Mouse (Mus musculus): ENCODE measurements at regions not wholly inside any gene's neighbourhood (a gene's known extent, or its start where the extent isn't known, plus 50 kb on each side); places are given as distances from the start of the nearest gene placed in this dataset.
"Not testable (repeated sequence)": the region's sequence is repeated elsewhere in the genome, so short reads cannot be mapped to it uniquely, and the experiment has no call there.

DNA sequence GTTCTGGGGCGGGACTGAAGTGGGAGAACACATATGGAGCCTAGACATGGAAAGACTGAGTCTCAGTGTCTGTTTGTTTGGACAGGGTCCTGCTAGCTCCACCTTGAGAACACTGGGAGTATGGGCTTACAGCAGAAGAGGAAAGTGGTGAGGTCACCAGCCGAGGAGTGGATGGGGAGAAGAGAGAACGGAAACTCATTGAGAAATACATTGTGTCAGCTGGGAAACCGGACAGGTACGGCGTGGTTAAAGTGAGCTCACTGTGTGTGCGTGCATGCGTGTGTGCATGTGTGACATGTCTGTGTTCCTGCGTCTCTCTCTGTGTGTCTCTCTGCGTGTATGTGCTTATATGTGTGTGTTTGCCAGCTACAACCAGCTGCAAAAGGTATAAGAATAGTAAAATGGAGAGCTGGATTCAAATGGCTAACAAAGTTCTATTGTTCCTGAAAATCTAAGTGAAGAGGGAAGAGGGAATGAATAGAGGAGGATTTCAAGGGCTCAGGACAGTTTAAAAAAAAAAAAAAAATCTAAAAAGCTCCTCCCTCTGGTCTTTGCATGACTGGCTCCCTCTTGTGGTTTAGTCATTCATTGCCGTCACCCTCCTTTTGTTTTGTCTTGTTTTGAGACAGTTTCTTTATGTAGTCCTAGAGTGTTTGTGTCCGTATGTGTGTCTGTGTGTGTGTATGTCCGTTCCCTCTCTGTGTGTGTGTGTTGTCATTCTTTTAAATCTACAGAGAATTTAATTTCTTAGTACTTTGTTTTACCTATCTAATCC, 52.0 kb upstream of the Ak4 start:
- intact Hi-C loops (cut with DNase I; ENCODE audit: low total_unique reads) = no loop called here
- DNase-seq = no peak

DNA sequence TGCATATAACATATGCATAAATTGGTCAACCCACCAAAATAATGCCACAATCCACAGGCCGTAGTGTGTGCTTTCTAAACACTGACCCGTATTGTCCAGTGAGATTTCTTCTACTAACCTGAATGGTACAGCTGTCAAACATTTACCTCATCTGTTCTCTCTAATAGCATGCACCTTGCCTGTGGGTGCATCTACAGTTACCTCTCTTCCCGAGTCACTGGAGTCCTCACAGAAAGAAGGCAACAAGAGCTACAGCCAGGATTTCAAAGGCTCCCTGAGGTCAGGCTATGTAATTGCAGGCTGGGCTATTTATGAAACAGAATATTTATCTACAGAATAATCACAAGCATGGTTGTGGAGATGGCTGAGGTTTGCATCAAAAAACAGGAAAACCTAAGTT, 53.8 kb upstream of the Ak4 start:
- intact Hi-C loops (cut with DNase I; ENCODE audit: low total_unique reads) = no loop called here
- no peak for DNase-seq

DNA sequence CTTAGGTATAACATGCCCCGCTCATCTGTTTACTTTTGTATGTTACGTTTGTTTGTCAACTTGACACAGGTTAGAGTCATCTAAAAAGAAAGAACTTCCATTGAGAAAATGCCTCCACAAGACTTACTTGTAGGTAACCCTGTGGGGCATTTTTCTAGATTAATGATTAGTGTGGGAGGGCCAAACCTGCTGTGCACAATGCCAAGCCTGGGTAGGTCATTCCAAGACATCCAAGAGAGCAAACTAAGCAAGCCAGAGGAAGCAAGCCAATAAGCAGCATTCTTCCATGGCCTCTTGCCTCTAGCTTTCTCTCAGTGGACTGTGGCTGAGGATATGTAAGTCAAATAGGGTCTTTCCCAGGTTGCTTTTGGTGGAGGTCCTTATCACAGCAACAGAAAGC, 54.4 kb upstream of the Ak4 start:
- intact Hi-C loops (cut with DNase I; ENCODE audit: low total_unique reads) = no loop called here

DNA sequence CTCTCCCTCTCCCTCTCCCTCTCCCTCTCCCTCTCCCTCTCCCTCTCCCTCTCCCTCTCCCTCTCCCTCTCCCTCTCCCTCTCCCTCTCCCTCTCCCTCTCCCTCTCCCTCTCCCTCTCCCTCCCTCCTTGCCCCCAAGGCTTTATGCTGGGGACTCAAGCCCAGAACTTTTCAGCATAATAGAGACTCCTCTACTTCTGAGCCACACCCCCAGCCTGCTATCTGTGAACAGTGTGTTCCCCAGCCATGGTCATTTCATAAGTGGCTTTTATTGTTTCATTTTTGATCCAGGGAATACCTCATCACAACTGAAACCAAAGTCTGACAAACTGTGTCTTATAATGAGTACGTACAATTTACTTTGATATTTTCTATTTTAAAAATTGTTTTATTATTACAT, 55.8 kb upstream of the Ak4 start:
- intact Hi-C loops (cut with DNase I; ENCODE audit: low total_unique reads); DNase-seq: not testable (repeated sequence)

More for the DNA sequence above, 54.4 kb upstream of the Ak4 start:
- no peak for DNase-seq

DNA sequence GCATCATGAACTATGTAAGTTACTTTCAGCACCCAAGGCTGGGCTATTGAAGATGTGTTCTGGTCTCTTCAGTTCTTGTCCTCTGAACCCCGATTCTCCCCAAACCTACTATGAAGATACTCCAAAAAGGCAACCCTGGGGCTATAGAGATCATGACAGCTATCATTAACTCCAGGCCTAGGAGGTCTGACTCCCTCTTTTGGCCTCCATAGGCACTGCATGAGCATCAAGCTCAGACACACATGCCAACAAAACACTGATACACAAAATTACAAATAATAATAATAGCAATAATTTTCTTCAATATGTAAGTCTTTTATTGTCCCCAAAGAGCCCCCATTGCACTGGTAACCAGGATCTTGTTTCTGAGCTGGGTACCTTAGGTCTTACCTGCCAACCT, 57.3 kb upstream of the Ak4 start:
- intact Hi-C loops (cut with DNase I; ENCODE audit: low total_unique reads) = no loop called here
- DNase-seq = no peak

DNA sequence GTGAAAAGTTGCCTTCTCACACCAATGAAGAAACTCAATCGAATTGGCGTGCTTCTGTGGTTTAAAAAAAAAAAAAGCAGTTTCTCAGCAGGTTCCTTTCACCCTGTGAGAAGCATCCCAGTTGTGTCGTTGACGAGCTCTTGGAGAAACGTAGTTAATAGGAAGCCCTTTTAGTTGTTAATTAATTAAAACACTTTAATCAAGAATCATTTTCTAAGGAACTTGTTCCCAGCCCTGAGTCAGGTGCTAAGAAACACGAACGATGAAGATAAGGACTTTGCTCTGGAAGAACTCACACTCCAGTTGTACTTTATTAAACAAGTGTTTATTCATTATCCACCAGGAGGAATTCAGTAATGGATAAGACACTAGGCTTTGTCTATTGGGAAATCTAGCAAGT, 58.8 kb upstream of the Ak4 start:
- DNase-seq = no peak
- intact Hi-C loops (cut with DNase I; ENCODE audit: low total_unique reads) = no loop called here

DNA sequence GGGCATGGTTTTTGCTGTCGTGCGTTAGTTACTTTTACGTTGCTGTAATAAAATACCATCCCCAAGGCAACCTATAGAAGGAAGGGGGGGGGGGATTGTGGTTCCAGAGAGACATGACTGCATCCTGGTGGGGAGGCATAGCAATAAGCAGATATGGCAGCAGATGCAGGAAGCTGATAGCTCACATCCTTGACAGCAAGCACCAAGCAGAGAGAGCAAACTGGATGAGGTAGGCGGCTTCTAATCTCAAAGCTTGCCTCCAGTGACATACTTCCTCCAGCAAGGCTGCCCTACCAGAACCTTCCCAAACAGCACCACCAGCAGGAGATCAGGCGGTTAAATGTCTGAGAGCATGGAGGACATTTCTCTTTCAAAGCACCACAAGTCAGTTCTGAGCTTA, 60.0 kb upstream of the Ak4 start:
- no peak for DNase-seq
- intact Hi-C loops (cut with DNase I; ENCODE audit: low total_unique reads) = no loop called here

DNA sequence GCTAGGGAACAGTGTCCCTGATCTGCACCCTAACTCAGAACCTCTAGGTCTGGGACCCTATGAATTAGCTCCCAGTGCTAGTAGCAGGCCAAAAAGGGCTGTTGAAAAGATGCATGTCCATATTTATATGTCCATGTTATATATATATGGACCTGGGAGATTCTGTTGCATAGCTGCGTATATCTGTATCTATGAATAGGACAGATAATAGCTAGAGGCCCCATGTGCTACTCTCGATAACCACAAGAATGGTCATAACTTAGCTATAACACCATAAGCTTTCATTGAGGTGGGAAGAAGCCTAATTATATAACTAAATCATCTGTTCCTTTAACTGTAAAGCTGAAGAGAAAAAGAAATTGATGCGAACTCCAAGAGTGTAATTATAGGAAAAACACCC, 60.6 kb upstream of the Ak4 start:
- no peak for DNase-seq
- intact Hi-C loops (cut with DNase I; ENCODE audit: low total_unique reads) = no loop called here

DNA sequence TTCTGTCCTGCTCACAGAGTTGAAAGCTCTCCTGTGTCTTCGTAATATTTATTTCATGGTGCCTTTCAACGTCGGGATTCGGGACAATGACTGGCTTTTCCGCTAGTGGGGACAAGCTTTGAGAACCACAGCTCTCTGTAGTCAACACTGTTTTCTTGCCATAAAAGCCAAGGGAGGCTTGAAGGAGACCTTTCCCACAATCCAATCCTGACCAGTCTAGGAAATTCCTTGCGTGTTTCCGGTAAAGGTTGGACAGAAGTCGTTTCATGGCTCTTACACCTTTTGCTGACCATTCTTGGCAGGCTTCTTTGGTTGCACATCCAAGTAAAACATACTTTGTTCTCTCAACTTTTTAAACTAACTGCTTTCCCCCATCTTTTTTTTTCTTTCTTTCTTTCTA, 61.2 kb upstream of the Ak4 start:
- intact Hi-C loops (cut with DNase I; ENCODE audit: low total_unique reads) = no loop called here
- no peak for DNase-seq

DNA sequence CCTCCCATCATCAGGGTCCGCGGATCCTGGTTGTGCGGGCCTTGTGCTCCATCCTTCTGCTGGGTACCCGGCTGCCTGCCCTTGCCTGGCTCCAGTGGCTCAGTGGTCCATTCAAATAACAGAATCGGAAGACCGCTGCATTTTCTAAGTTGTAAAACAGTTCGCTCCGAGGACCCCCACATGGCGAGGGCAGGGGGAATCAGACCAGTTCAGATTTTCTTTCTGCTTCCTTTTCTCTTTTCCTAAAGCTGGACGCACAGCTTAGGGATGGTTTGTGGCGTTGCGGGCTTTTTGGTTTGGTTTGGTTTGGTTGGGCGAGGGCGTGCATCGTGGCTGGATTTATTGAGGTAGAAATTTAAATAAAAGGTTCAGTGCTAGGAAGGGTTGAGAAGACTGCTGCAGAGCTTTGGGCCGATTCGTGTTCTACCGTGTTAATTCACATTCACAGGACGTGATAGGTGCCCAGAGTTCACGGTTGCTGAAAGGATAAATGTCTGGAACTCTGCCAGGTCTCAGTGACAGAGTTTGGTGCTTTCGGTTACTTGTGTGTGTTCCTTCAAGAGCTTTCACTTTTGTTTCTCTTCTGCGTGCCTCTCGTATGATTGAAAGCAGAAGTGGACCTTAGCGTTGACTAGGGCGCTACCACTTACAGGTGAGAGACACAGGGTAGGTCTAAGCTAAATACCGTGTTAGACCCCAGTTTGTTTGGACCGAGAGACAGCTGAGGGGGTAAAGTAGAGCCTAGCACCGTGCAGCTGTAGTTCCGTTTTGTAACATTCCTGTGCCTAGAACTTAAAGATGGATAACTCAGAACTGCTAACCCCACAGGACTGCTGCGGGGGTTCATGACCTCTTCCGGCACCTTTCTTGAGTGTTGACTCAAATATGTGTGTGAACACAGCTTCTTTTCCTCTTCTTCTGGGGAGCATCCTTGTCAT, 61.9 kb upstream of the Ak4 start:
- DNase-seq = no peak
- intact Hi-C loops (cut with DNase I; ENCODE audit: low total_unique reads) = no loop called here

DNA sequence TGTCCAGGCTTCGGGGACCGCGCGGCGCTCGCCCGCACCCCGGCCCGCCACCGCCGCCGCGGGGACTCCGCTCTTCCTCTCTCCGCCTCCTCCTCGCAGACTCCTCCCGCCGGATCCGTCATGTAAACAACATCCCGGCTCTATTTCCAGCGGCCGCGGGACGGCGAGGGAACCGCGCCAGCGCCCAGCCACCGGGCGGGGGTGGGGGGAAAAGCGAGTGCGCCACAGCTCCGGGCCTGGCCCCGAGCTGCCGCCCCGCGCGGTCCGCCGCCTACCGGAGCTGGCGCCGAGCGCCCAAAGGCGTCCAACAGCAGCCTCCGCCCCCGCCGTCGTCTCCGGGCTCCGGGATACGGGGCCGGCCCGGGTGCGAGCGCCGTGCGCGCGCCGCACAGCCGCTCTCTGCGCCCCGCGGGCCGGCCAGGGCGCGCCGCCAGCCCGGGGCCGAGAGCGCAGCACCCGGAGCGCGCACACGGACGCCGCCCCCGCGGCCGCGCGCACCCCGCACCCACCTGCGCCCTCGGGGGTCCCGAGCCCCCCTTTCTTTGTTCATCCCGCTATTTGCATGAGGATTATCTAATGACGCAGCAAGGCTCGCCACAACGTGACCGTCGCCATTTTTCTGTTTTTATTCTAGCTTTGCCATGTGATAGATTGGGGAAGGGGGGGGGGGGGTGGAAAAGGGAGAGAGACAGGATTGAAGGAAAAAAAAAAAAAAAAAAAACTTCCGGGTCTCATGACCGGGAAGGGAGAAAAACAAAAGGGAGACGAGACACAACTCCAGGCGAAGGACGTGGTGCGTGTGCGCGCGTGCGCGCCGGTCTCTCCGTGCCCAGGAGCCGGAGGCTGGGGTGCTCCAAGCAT, 62.8 kb upstream of the Ak4 start:
- peak; percentile 91 for DNase-seq

DNA sequence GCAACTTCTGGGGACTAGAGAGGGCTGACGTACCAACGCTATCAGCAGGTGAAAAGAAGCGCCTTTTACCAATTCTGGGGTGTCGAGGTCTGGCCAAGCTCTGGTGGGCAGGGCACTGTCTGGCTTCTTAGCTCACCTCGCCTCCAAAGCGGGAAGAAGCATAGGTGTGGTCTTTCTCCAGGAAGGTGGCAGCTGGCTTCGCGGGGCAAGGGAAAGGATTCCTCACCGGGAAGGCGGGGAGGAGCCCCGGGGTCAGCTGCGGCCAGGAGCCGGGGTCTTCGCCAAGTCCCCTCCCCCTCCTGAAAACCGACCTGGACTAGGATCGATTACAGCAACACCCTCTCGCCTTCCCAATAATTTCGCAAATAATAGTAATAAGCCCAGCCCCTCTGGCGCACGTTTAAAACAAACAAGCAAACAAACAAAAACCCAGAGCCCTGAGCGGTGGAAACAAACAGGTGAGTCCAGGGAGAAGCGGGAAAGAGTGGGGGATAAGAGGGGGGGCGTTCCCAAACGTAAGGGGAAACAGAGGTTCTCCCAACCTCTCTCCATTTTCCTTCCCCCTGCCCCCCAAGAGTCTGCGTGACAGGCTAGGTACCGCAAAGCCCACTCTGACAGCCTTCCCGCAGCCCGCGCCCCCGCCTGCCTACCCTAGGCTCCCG, 63.5 kb upstream of the Ak4 start:
- intact Hi-C loops (cut with DNase I; ENCODE audit: low total_unique reads) = no loop called here
- DNase-seq = peak; percentile 73

More for the DNA sequence above, 62.8 kb upstream of the Ak4 start:
- intact Hi-C loops (cut with DNase I; ENCODE audit: low total_unique reads) = no loop called here

DNA sequence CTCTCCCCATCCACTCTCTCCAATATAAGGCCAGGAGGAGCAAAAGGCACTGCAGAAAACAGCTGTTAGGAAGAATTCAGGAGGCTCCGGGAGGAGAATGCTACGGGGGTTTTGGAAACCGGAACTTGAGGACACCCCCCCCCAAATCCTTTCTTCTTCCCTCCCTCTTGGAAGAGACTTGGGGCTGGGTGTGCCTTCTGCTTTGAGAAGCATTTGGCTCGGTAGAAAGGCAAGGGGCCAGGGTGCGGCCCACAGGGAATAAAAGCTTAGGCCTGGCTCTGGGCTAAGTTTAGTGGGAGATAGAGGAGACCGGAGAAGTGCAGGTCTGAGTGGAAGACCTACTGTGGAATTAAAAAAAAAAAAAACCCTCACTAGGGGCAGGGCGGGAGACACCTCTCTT, 64.1 kb upstream of the Ak4 start:
- peak; percentile 84 for DNase-seq
- intact Hi-C loops (cut with DNase I; ENCODE audit: low total_unique reads) = no loop called here

DNA sequence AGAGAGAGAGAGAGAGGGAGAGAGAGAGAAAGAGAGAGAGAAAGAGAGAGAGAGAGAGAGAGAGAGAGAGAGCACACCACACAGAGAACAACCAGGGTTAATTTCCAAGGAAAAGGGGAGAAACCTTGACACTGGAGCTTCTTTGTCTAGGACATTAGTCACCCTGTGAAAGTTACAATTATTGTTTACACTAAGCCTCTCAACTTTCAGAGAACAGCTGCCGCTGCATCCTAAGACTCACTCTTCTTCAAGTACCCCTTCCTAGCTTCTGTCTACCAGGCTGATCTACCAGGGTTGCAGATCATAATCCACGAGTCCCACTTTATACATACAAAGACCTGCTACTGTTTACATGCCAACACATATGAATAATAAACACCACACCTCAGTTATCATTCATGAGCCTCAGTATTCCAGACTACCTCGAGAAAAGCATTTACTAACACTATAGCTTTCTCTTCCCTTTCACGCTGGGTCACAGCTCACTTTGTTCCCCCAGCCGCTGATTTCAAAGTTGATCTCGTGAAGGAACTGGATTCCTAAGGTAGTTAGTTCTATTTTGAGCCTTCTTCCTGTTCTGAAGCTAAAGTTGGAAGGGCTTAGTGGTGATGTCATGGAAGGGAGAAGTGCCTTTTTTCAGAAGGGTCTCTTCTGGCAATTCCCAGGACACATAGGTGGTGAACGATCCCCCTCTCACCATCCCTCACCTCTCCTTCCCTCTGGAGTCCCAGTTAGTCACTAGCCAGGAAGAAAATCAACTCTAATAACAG, 64.8 kb upstream of the Ak4 start:
- intact Hi-C loops (cut with DNase I; ENCODE audit: low total_unique reads) = no loop called here
- no peak for DNase-seq

DNA sequence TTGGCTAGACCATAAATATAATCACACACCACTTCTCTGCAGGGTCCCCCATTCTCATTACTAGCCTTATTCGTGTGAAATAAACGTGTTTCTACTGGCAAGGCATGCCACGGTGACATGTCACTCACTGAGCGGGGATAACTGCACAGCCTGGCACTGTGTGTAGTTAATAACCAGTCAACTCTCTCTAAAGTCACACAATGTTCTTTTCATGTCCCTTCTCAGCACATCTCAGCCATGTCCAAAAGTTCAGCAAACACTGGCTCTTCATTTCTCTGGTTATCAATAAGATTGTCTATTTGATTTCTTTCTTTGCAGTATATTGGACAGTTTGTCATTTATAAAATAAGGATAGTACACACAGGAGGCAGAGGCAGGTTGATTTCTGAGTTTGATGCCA, 66.9 kb upstream of the Ak4 start:
- DNase-seq = no peak
- intact Hi-C loops (cut with DNase I; ENCODE audit: low total_unique reads) = no loop called here

DNA sequence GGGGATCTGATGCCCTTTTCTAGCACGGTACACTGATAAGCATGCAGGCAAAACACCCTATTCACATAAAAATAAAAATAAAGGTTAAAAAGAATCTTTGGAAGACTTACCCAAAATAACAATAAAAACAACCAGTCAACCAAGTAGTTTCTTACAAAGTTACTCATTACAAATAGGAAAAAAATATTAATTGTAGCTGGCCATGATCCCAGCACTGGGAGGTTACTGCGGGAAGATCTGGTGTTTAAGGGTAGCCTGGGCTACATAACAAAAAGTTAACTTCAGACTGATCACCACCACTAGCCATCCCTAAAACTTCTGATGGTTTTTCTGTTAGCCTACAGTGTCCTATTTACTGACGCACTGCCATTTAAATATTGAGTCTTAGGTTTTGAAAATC, 67.4 kb upstream of the Ak4 start:
- DNase-seq = no peak
- intact Hi-C loops (cut with DNase I; ENCODE audit: low total_unique reads) = no loop called here

DNA sequence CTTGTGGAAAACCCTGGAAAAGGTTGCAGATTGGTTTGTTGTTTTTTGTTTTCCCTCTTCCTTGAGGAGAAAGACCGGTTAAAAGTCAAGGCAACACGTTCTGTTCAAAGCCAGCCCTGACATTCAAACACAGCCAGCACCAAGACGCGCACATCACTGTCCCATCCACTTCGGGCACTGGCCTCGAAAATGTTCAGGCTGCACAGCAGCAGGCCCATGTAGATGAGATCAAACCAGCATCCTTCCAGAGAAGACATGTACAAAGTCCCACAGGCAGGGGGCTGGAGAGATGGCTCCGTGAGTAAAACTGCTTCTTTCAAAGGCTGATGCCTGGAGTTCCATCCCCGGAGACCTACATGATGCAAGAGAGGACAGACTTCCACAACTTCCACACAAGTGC, 68.4 kb upstream of the Ak4 start:
- intact Hi-C loops (cut with DNase I; ENCODE audit: low total_unique reads) = no loop called here
- no peak for DNase-seq

DNA sequence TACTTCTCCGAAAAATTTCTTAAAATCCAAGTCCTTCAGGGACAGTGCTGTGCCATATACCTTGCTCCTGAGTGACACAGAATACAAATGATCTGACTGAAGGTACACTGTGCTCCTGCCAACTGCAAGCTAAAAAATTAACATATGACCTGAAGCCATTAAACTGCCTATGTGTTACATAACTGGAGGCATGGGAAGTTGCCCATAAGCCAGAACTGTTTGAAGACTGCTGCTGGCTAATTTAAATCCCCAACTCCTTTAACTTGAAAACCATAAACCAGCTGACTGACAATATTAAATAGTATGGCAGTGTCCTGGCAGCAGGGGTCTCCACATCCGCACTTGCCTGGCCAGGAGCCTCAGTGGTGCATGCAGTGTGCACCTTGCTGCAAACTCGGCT, 68.9 kb upstream of the Ak4 start:
- intact Hi-C loops (cut with DNase I; ENCODE audit: low total_unique reads) = no loop called here
- DNase-seq = no peak

DNA sequence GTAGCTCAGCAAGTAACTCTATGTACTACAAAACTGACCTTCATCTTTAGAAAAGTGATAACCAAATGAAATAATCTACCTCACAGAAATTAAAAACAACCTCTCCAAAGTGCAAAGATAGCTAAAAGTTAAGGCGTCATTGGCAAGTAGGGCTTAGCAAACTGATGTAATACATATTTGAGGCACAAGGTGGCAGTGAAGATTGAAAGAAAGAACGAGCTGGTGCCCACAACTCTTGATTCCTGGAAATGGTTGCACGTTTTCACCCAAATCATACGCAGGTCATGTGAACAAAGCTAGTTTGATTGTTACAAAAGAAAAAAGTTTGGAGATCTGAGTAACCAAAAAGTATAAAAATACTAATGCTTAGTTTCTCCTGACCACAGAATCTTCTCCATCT, 69.7 kb upstream of the Ak4 start:
- intact Hi-C loops (cut with DNase I; ENCODE audit: low total_unique reads) = no loop called here
- DNase-seq = no peak
